Mouse (Mus musculus): ENCODE data around the gene Gm11437.

The Gm11437 gene

DNA sequence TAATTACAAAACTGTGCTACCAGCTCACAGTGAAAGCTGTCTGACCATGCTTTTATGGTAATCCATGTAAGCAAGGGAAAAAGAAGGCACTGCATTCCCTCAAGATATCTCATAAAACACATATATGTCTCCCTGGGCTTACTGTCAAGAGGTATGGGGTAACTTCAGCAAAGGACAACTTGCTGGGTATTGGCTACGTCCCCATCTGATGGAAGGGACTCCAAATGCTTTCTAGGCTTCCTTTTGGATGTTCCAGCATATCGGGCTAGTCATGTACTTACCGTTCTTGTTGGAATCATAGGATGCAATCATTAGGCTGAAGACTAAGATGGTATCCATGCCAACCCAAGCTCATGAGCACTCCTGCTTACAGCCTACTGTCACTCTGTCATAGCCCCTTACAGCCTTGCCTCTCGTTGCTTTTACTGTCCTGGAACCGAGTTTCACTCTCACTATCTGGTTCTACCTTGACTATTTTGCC lies at the start of gene Gm11437:
Gm11437 (minus strand) TSS at position 431 of the 481 bp plus-strand sequence.
- no peaks in the 10 kb centered on the region for H3K27me3 ChIP-seq (ENCODE audit: insufficient read depth, low read length)

DNA sequence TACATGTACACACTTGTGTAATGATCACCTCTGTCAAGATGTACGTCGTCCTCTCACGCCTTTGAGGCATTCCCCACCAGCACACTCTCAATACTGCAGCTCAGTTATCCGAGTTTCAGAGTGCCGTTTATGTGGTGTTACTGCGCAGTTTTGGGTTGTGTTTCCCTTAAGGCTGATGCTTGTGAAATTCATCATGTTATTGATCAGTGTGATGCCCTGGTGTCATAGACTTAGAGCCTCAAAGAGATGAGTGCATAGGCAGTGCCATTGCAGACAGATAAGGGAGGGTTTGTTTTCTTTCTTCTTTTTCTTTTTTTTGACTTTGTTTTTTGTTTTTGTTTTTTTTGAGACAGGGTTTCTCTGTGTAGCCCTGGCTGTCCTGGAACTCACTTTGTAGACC lies 43.6 kb upstream of the Gm11437 start:
- TF ChIP-seq CTCF (conservative IDR thresholded peaks at IDR 0.05; ENCODE audit: low read length) (no peak), NANOG (IDR thresholded peaks at IDR 0.05; ENCODE audit: borderline replicate concordance, low read length) (no peak), POU5F1 (IDR thresholded peaks at IDR 0.05; ENCODE audit: borderline replicate concordance, low read length) (no peak)
- H3K9me3 ChIP-seq (ENCODE audit: low read length), result no peaks in the 10 kb centered on the region
- no peak overlapping the region for H3K4me3 ChIP-seq (replicated peaks; ENCODE audit: low read length)
- H3K27me3 ChIP-seq (ENCODE audit: insufficient read depth, low read length), result no peaks in the 10 kb centered on the region
- peaks cover 3% of the 10 kb centered on the region; the same call in 1 of the 2 replicates for H3K36me3 ChIP-seq (ENCODE audit: insufficient read depth, low read length)
- no peaks in the 10 kb centered on the region for H3K4me1 ChIP-seq (replicated peaks; ENCODE audit: low read depth, low read length)

More for the DNA sequence above, at the start of gene Gm11437:
- Histone ChIP-seq H3K4me3 (replicated peaks; ENCODE audit: low read length) (no peak within 1 kb of the TSS), H3K4me1 (replicated peaks; ENCODE audit: low read depth, low read length) (no peaks in the 10 kb centered on the region), H3K9me3 (ENCODE audit: low read length) (no peaks in the 10 kb centered on the region), H3K36me3 (ENCODE audit: insufficient read depth, low read length) (no peaks in the 10 kb centered on the region)
- TF ChIP-seq CTCF (conservative IDR thresholded peaks at IDR 0.05; ENCODE audit: low read length) (no peak), NANOG (IDR thresholded peaks at IDR 0.05; ENCODE audit: borderline replicate concordance, low read length) (no peak), POU5F1 (IDR thresholded peaks at IDR 0.05; ENCODE audit: borderline replicate concordance, low read length) (no peak)

DNA sequence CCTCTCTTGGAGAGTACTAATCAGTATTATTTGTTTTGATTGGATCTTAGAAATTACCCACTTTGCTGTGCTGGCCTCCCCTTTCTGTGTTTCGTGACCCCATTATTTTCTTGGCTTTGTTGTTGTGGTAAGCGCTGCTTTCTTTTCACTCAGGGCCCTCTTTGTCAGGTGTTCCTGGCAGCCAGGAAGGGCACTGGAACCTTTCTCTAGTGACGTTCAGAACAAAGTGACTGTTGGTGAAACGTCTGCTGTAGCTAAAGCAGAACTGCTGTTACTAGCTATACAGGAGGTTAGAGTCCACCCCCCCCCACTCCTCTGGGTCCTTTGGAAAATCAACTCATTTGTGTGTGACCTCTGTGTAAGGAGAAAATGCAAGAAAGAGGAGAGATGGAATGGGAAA lies 38.5 kb upstream of the Gm11437 start:
- Histone ChIP-seq H3K4me3 (replicated peaks; ENCODE audit: low read length) (no peak overlapping the region), H3K27me3 (ENCODE audit: insufficient read depth, low read length) (no peaks in the 10 kb centered on the region), H3K4me1 (replicated peaks; ENCODE audit: low read depth, low read length) (no peaks in the 10 kb centered on the region), H3K9me3 (ENCODE audit: low read length) (peaks cover 8% of the 10 kb centered on the region), H3K36me3 (ENCODE audit: insufficient read depth, low read length) (no peaks in the 10 kb centered on the region; the same call in 1 of the 2 replicates)
- TF ChIP-seq POU5F1 (IDR thresholded peaks at IDR 0.05; ENCODE audit: borderline replicate concordance, low read length) (no peak), NANOG (IDR thresholded peaks at IDR 0.05; ENCODE audit: borderline replicate concordance, low read length) (no peak), CTCF (conservative IDR thresholded peaks at IDR 0.05; ENCODE audit: low read length) (no peak)

DNA sequence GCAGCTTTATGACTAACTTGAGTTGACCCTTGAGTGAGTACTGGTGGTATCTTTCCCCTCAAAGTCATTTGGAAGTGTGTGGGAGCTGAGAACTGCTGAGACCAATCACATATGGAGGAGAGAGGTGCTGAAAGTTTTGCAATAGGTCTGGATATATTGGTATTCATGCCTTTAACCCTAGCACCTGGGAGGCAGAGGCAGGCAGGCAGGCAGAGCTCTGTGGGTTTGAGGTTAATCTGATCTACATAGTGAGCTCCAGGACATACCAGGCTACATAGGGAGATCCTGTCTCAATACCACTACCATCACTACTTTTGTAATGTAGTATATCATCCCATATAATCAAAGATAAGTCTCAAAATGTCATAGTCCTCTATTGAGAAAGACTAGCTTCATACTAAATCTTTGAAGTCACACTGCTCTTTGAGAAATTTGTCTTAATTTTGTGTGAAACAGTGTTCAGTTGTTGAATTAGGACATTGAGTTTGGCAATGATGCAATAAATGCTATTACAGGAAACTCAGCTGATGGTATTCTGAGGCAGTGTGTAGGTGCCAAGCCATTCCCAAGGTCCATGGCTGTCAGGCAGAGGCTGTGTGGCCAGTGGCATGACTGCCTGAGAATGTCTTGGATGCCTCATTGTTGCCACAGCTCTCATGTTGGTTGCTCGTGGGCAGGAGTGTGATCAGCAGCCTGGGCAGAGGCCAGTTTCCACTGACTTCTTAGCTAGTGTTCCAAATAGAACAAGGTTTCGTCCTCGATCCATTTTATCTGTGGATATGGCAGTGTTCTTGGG lies 30.5 kb upstream of the Gm11437 start:
- Histone ChIP-seq H3K4me3 (replicated peaks; ENCODE audit: low read length) (no peak overlapping the region), H3K36me3 (ENCODE audit: insufficient read depth, low read length) (peaks cover 20% of the 10 kb centered on the region), H3K4me1 (replicated peaks; ENCODE audit: low read depth, low read length) (peaks cover 3% of the 10 kb centered on the region), H3K27me3 (ENCODE audit: insufficient read depth, low read length) (no peaks in the 10 kb centered on the region), H3K9me3 (ENCODE audit: low read length) (no peaks in the 10 kb centered on the region)
- TF ChIP-seq NANOG (IDR thresholded peaks at IDR 0.05; ENCODE audit: borderline replicate concordance, low read length) (no peak), CTCF (conservative IDR thresholded peaks at IDR 0.05; ENCODE audit: low read length) (no peak), POU5F1 (IDR thresholded peaks at IDR 0.05; ENCODE audit: borderline replicate concordance, low read length) (no peak)

DNA sequence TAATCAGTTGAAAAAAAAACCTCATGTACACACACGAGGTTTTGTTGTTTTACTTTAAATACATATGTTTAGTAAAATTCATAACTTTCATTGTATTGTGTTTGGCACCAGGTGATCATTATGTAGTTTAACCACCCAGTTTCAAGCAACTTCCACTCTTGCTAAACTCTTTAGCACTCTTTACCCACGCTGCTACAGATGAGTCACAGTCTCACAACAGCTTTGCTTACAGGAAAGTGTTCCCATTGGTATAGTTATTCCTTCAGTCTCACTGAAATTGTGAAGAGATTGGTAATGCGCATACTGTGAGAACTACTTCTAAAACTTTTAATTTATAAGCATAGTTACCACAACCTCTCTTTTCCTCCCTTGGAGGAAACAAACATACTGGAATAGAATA lies 27.5 kb upstream of the Gm11437 start:
- Histone ChIP-seq H3K4me1 (replicated peaks; ENCODE audit: low read depth, low read length) (peaks cover 3% of the 10 kb centered on the region), H3K4me3 (replicated peaks; ENCODE audit: low read length) (no peak overlapping the region), H3K27me3 (ENCODE audit: insufficient read depth, low read length) (no peaks in the 10 kb centered on the region), H3K36me3 (ENCODE audit: insufficient read depth, low read length) (peaks cover 20% of the 10 kb centered on the region), H3K9me3 (ENCODE audit: low read length) (no peaks in the 10 kb centered on the region)
- TF ChIP-seq CTCF (conservative IDR thresholded peaks at IDR 0.05; ENCODE audit: low read length) (no peak), POU5F1 (IDR thresholded peaks at IDR 0.05; ENCODE audit: borderline replicate concordance, low read length) (no peak), NANOG (IDR thresholded peaks at IDR 0.05; ENCODE audit: borderline replicate concordance, low read length) (no peak)

DNA sequence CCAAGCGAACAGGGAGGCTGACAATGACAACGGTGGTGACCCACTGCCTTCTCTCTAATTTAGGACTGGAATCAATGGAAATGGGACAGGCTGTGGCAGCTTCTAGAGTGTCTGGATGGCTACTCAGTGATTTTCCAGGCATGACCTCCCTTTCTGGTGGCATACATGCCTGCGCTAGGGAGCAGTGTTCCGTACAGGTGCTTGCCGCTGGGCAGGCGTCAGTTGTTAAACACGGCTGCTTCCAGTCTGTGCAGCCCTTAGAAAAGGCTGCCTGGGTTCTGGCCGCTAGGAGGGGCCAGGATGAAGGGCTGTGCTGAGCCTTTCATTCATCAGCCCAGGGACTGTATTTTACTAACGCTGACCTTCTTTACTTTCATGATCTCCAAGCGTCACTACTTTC lies 26.0 kb upstream of the Gm11437 start:
- H3K4me3 ChIP-seq (replicated peaks; ENCODE audit: low read length), result no peak overlapping the region
- H3K27me3 ChIP-seq (ENCODE audit: insufficient read depth, low read length), result no peaks in the 10 kb centered on the region
- no peaks in the 10 kb centered on the region for H3K9me3 ChIP-seq (ENCODE audit: low read length)
- peaks cover 3% of the 10 kb centered on the region for H3K4me1 ChIP-seq (replicated peaks; ENCODE audit: low read depth, low read length)
- TF ChIP-seq NANOG (IDR thresholded peaks at IDR 0.05; ENCODE audit: borderline replicate concordance, low read length), result no peak
- TF ChIP-seq CTCF (conservative IDR thresholded peaks at IDR 0.05; ENCODE audit: low read length), result peak; percentile 7; the same call in 1 of the 2 replicates
- no peak for TF ChIP-seq POU5F1 (IDR thresholded peaks at IDR 0.05; ENCODE audit: borderline replicate concordance, low read length)
- H3K36me3 ChIP-seq (ENCODE audit: insufficient read depth, low read length), result peaks cover 20% of the 10 kb centered on the region

DNA sequence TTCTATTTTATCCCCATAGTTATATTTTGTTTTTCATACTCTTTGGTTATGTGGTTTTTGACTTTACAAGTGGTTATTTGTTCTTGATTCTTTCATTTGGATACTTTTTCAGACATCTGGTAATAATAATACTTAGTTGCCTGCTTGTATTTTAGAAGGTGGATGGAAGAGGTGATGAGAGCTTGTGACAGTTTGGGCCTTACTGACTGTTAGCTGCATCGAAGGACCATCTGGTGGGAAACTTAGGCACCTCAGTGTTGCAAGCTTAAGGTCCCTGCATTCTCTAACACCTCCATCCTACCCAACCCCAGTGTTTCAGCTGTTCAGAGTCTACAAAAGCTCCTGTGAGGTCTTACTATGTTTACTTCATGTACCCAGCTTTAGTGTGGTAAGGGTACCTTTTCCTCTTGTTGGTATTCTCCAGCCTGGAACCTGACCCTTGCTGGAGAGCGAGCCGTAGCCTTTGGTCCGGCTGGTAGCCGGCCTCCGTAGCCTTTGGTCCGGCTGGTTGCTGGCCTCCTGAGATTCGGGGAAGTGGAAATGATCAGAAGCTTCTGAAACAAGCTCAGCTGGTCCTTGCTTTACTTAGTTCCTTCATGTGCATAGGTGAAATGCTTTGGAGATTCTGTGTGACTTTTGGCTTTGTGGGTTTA lies 23.4 kb upstream of the Gm11437 start:
- Histone ChIP-seq H3K4me3 (replicated peaks; ENCODE audit: low read length) (no peak overlapping the region), H3K4me1 (replicated peaks; ENCODE audit: low read depth, low read length) (peaks cover 3% of the 10 kb centered on the region), H3K27me3 (ENCODE audit: insufficient read depth, low read length) (no peaks in the 10 kb centered on the region), H3K9me3 (ENCODE audit: low read length) (no peaks in the 10 kb centered on the region), H3K36me3 (ENCODE audit: insufficient read depth, low read length) (peaks cover 8% of the 10 kb centered on the region)
- no peak for TF ChIP-seq CTCF (conservative IDR thresholded peaks at IDR 0.05; ENCODE audit: low read length)
- TF ChIP-seq NANOG (IDR thresholded peaks at IDR 0.05; ENCODE audit: borderline replicate concordance, low read length), result no peak
- TF ChIP-seq POU5F1 (IDR thresholded peaks at IDR 0.05; ENCODE audit: borderline replicate concordance, low read length), result no peak

DNA sequence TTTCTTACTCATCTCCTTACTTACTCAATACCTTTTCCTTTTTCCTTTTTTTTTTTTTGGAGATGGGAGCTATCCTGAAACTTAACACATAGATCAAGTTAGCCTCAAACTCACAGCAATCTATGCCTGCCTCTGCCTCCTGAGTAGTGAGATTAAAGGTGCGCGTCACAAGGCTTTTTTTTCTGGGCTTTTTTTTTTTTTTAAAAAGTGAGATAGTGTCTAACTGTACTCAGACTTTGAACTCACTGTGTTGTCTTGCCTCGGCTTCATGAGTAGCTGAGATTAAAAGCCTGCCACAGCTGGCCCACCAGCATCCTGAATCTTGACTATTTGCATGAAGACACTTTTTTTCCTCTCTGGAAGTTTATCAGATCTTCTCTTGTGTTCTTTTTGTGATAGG lies 21.3 kb upstream of the Gm11437 start:
- no peak for TF ChIP-seq CTCF (conservative IDR thresholded peaks at IDR 0.05; ENCODE audit: low read length)
- no peak for TF ChIP-seq POU5F1 (IDR thresholded peaks at IDR 0.05; ENCODE audit: borderline replicate concordance, low read length)
- no peak for TF ChIP-seq NANOG (IDR thresholded peaks at IDR 0.05; ENCODE audit: borderline replicate concordance, low read length)
- no peaks in the 10 kb centered on the region for H3K9me3 ChIP-seq (ENCODE audit: low read length)
- no peaks in the 10 kb centered on the region for H3K36me3 ChIP-seq (ENCODE audit: insufficient read depth, low read length)
- H3K27me3 ChIP-seq (ENCODE audit: insufficient read depth, low read length), result no peaks in the 10 kb centered on the region
- H3K4me1 ChIP-seq (replicated peaks; ENCODE audit: low read depth, low read length), result peaks cover 3% of the 10 kb centered on the region
- H3K4me3 ChIP-seq (replicated peaks; ENCODE audit: low read length), result no peak overlapping the region

Data from E14TG2a.4 (cell line).